Mouse (Mus musculus) CH12.LX (cell line): ENCODE measurements at regions not wholly inside any gene's neighbourhood (a gene's known extent, or its start where the extent isn't known, plus 50 kb on each side); places are given as distances from the start of the nearest gene placed in this dataset.

Experiments
- DNase-seq: peaks from one replicate; pipeline ENCODE4 v3.0.0-alpha.2; 2013; ENCODE audit errors: extremely low read depth
- H3K27ac ChIP-seq: 2 replicates; pipeline ENCODE4 v1.5.1; 2012; ENCODE audit warnings: low read depth, mild to moderate bottlenecking, control low read depth, moderate library complexity; ENCODE audit not compliant: insufficient read depth
- H3K27me3 ChIP-seq: replicated peaks from 2 replicates; pipeline ENCODE3; 2012; ENCODE audit warnings: inconsistent platforms
- H3K36me3 ChIP-seq, 2 experiments: replicated peaks in 1 of 2; 2 replicates each; pipeline versions ENCODE3 to v1.6.1; 2012; ENCODE audit warnings: inconsistent platforms in 1 of 2, low read length in 1 of 2, mild to moderate bottlenecking in 1 of 2, mixed read lengths in 1 of 2, moderate library complexity in 1 of 2; ENCODE audit not compliant: control insufficient read depth in 1 of 2, insufficient read depth in 1 of 2
- H3K4me1 ChIP-seq, 2 experiments: 2 replicates each; pipeline ENCODE4 v1.6.1; 2012; ENCODE audit warnings: inconsistent platforms in 1 of 2, moderate library complexity in 1 of 2; ENCODE audit not compliant: insufficient read depth in 2 of 2, control insufficient read depth in 1 of 2
- H3K4me2 ChIP-seq: 2 replicates; pipeline ENCODE4 v1.6.1; 2012; ENCODE audit warnings: low read depth, mild to moderate bottlenecking, control low read depth; ENCODE audit not compliant: poor library complexity, insufficient read depth, severe bottlenecking
- H3K4me3 ChIP-seq, 3 experiments: fragments of 150-350 bp in 1 of 3; sonication (generic) in 1 of 3; replicated peaks in 1 of 3; 2 replicates each; pipeline versions ENCODE3 to v1.5.1; 2011 to 2012; ENCODE audit warnings: low read depth in 2 of 3, low read length in 2 of 3, mild to moderate bottlenecking in 2 of 3, moderate library complexity in 2 of 3, control low read depth in 1 of 3, improper control_type of control experiment in 1 of 3, inconsistent platforms in 1 of 3, mixed read lengths in 1 of 3; ENCODE audit not compliant: poor library complexity in 1 of 3
- H3K79me2 ChIP-seq: replicated peaks from 2 replicates; pipeline ENCODE4 v1.6.1; 2012; ENCODE audit warnings: mild to moderate bottlenecking, moderate library complexity; ENCODE audit not compliant: control insufficient read depth, poor library complexity, insufficient read depth, severe bottlenecking; ENCODE audit errors: extremely low read depth
- H3K9ac ChIP-seq: 2 replicates; pipeline ENCODE4 v1.6.1; 2012; ENCODE audit warnings: low read depth, mild to moderate bottlenecking, control low read depth, moderate library complexity; ENCODE audit not compliant: insufficient read depth
- H3K9me3 ChIP-seq: replicated peaks from 2 replicates; pipeline ENCODE3; 2012; ENCODE audit warnings: low read length, inconsistent platforms, mixed read lengths
- BHLHE40 ChIP-seq: IDR thresholded peaks from 2 replicates; pipeline ENCODE4 v1.6.1; 2011; ENCODE audit warnings: mild to moderate bottlenecking, low read depth, low read length, improper control_type of control experiment
- CHD1 ChIP-seq: IDR thresholded peaks from 2 replicates; pipeline ENCODE4 v1.6.1; 2012; ENCODE audit warnings: low read depth, low read length, improper control_type of control experiment, inconsistent platforms
- CHD2 ChIP-seq: IDR thresholded peaks from 2 replicates; pipeline ENCODE4 v1.6.1; 2011; ENCODE audit warnings: low read length, improper control_type of control experiment
- CTCF ChIP-seq, 2 experiments: IDR thresholded peaks in 1 of 2; conservative IDR thresholded peaks in 1 of 2; 2 replicates each; pipeline ENCODE4 v1.5.1; 2011 to 2012; ENCODE audit warnings: low read depth in 2 of 2, low read length in 2 of 2, improper control_type of control experiment in 1 of 2, inconsistent platforms in 1 of 2, mild to moderate bottlenecking in 1 of 2, moderate library complexity in 1 of 2
- IRF4 ChIP-seq: IDR thresholded peaks from 2 replicates; pipeline ENCODE4 v1.6.1; 2014; ENCODE audit warnings: low read depth, mild to moderate bottlenecking, inconsistent platforms, low read length, improper control_type of control experiment
- MEF2A ChIP-seq: IDR thresholded peaks from 2 replicates; pipeline ENCODE4 v1.6.1; 2014; ENCODE audit warnings: low read depth, mild to moderate bottlenecking, inconsistent platforms, low read length, improper control_type of control experiment, borderline replicate concordance
- NRF1 ChIP-seq: IDR thresholded peaks from 2 replicates; pipeline ENCODE4 v1.6.1; 2014; ENCODE audit warnings: low read depth, mild to moderate bottlenecking, inconsistent platforms, low read length, improper control_type of control experiment, moderate library complexity
- POLR2A ChIP-seq: IDR thresholded peaks from 2 replicates; pipeline ENCODE4 v1.6.1; 2011; ENCODE audit warnings: low read depth, mild to moderate bottlenecking, improper control_type of control experiment, low read length
- POLR2AphosphoS2 ChIP-seq: IDR thresholded peaks from 2 replicates; pipeline ENCODE4 v1.6.1; 2011; ENCODE audit warnings: low read depth, low read length, improper control_type of control experiment
- RAD21 ChIP-seq: IDR thresholded peaks from 2 replicates; pipeline ENCODE4 v1.6.1; 2011; ENCODE audit warnings: low read depth, mild to moderate bottlenecking, low read length, improper control_type of control experiment, moderate library complexity
- SMC3 ChIP-seq: IDR thresholded peaks from 2 replicates; pipeline ENCODE4 v1.6.1; 2011; ENCODE audit warnings: low read depth, low read length, improper control_type of control experiment
- TBP ChIP-seq: conservative IDR thresholded peaks from 2 replicates; pipeline ENCODE4 v1.6.1; 2011; ENCODE audit warnings: low read depth, low read length, improper control_type of control experiment
- ZKSCAN1 ChIP-seq: IDR thresholded peaks from 2 replicates; pipeline ENCODE4 v1.6.1; 2012; ENCODE audit warnings: low read depth, inconsistent platforms, low read length, improper control_type of control experiment, borderline replicate concordance
- ZNF384 ChIP-seq: IDR thresholded peaks from 2 replicates; pipeline ENCODE4 v1.6.1; 2012; ENCODE audit warnings: low read depth, low read length, improper control_type of control experiment, inconsistent platforms
- dilution Hi-C: fragments of 300-500 bp; cut with MboI; formaldehyde crosslinking; loops from 2 replicates; pipeline ENCODE4 v1.14.3; 2020; ENCODE audit warnings: low sequenced_read_pairs; ENCODE audit not compliant: extremely low pct_unique_long_range_greater_than_20kb, extremely low pct_ligation_motif_present
- in situ Hi-C: fragments of 300-500 bp; cut with MboI; formaldehyde crosslinking; loops from 3 replicates; pipeline ENCODE4 v1.14.3; 2019; ENCODE audit warnings: low sequenced_read_pairs, low pct_ligation_motif_present, low pct_unique_long_range_greater_than_20kb, mixed read lengths

DNA sequence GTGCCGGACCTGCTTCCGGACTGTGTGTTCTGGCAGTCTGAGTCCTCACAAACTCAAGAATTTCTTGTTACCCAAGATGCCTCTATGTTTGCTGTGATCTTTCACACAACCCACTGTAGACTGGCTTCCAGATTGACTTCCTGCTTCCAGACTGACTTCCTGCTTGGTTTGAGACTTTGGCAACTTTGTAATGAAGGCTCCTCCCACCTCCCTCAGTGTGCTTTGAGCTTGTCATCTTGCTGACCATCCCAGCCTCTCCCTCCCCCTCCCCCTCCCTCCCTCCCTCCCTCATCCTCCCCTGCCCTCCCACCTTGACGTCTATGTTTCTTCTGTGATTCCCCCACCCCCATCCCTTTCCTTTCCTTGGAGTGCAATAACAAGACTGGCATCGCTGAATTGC, 51.7 kb upstream of the Shb start:
- TF ChIP-seq ZKSCAN1 (no peak), MEF2A (no peak), SMC3 (no peak), IRF4 (no peak), CTCF (conservative IDR thresholded peaks at IDR 0.05 in 1 of 2, IDR thresholded peaks at IDR 0.05 in 1 of 2; ENCODE audit: low read depth in 2 of 2, low read length in 2 of 2) (no peak), BHLHE40 (no peak), CHD2 (no peak), NRF1 (no peak), POLR2AphosphoS2 (no peak)
- H3K4me2 ChIP-seq, result no peak overlapping the region
- H3K27ac ChIP-seq, result no peak overlapping the region
- no peaks in the 10 kb centered on the region for H3K36me3 ChIP-seq
- H3K27me3 ChIP-seq, result no peaks in the 10 kb centered on the region
- dilution Hi-C loops, result no loop called here
- in situ Hi-C loops, result no loop called here
- peaks cover 9 to 30% of the 10 kb centered on the region in 2 experiments; a peak in 3 of 4 replicates for H3K4me1 ChIP-seq
- no peak overlapping the region for H3K9ac ChIP-seq
- no peak for DNase-seq
- no peak overlapping the region for H3K4me3 ChIP-seq
- H3K79me2 ChIP-seq, result no peaks in the 10 kb centered on the region
- H3K9me3 ChIP-seq, result no peaks in the 10 kb centered on the region

DNA sequence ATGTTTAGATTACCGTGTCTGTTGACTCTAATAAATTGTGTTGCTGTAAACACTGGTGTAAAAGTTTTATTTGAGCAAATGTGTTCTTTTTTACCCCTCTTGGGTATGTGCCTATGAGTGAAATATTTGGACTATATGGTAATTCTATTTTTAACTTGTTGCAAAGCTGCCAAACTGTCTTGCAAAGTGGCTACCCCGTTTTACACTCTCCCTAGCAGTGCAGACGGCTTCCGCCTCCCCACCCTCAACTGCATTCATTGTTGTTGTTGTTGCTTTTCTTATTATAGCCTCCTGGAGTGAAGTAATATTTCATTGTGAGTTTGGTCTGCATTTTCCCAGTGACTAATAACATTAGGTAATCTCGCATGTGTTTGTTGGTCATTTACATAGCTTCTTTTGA, 50.2 kb upstream of the Shb start:
- TF ChIP-seq ZNF384, result no peak
- no peak for TF ChIP-seq POLR2A
- no peak for TF ChIP-seq CHD1
- no peak for TF ChIP-seq SMC3
- no peak for TF ChIP-seq RAD21
- no peak for TF ChIP-seq TBP
- H3K27ac ChIP-seq, result no peak overlapping the region
- H3K4me2 ChIP-seq, result no peak overlapping the region
- H3K27me3 ChIP-seq, result no peaks in the 10 kb centered on the region
- no peak for DNase-seq
- dilution Hi-C loops (no loop called here), in situ Hi-C loops (no loop called here)
- no peak overlapping the region for H3K4me3 ChIP-seq
- no peaks in the 10 kb centered on the region for H3K79me2 ChIP-seq
- peaks cover 9 to 27% of the 10 kb centered on the region in 2 experiments; a peak in 3 of 4 replicates for H3K4me1 ChIP-seq
- no peaks in the 10 kb centered on the region for H3K36me3 ChIP-seq
- no peaks in the 10 kb centered on the region for H3K9me3 ChIP-seq
- H3K9ac ChIP-seq, result no peak overlapping the region
